Mouse (Mus musculus): Measurements from ENCODE around the gene BC055324. TPM values are rescaled to one million over a fixed set of nuclear protein-coding genes. Genes with fewer than 3 reads are reported as not detected.

BC055324 gene
- total and polyA plus RNA-seq, 3 experiments: 19.2 to 21.4 TPM; not detected in 1

DNA sequence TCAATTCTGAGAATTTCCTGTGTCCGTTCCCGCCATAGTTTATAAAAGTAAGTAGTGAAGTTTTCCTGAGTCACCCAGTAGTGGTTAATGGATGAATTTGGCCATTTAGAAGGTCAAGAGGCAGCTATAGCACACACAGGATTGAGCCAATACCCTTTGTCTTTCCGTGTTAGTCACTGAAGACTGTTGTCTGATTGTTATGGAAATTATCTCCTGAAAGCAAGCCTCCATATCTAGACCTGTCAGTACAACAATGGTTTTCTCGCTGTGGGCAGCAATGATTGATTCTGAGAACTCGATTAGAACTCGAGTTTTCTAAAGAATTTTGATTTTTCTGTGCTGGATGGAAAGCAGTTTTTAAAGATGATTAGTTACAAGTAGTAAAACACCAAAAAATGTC, 25.2 kb upstream of the BC055324 start:
- H3K36me3 ChIP-seq (ENCODE audit: control insufficient read depth in 1 of 2, insufficient read depth in 2 of 2, low read length in 2 of 2): no peaks in the 10 kb centered on the region
- H3K4me1 ChIP-seq (ENCODE audit: control insufficient read depth in 1 of 2, insufficient read depth in 2 of 2, low read length in 2 of 2): no peaks in the 10 kb centered on the region
- H3K9ac ChIP-seq (ENCODE audit: control insufficient read depth, low read depth, low read length, poor library complexity, severe bottlenecking): no peak overlapping the region
- no peak overlapping the region for H3K4me3 ChIP-seq (ENCODE audit: control insufficient read depth in 1 of 2, insufficient read depth in 1 of 2, low read depth in 2 of 2, low read length in 2 of 2)
- peaks cover 2 to 11% of the 10 kb centered on the region in 2 experiments; a peak in 3 of 4 replicates for H3K27me3 ChIP-seq (ENCODE audit: control insufficient read depth in 1 of 2, insufficient read depth in 2 of 2, low read length in 2 of 2)
- no peak for TF ChIP-seq TCF12 (IDR thresholded peaks at IDR 0.05; ENCODE audit: low read depth, low read length)
- TF ChIP-seq E2F4 (IDR thresholded peaks at IDR 0.05; ENCODE audit: borderline replicate concordance, low read depth, low read length): no peak
- 0 out of 2 replicates have a peak, but pooled peaks have one; percentile 15 for TF ChIP-seq GATA1 (IDR thresholded peaks at IDR 0.05; ENCODE audit: low read depth, low read length)
- no peak for TF ChIP-seq TAL1 (IDR thresholded peaks at IDR 0.05; ENCODE audit: low read length)
- TF ChIP-seq ZMIZ1 (IDR thresholded peaks at IDR 0.05; ENCODE audit: low read depth, low read length): no peak
- no peak for TF ChIP-seq USF2 (IDR thresholded peaks at IDR 0.05; ENCODE audit: borderline replicate concordance in 1 of 2, insufficient read depth in 1 of 2, low read depth in 1 of 2, low read length in 2 of 2)
- no peak for TF ChIP-seq JUND (IDR thresholded peaks at IDR 0.05; ENCODE audit: low read depth, low read length)
- no peak for TF ChIP-seq POLR2A (IDR thresholded peaks at IDR 0.05; ENCODE audit: control insufficient read depth in 1 of 2, insufficient read depth in 1 of 2, low read depth in 1 of 2, low read length in 2 of 2, poor library complexity in 1 of 2)
- TF ChIP-seq RAD21 (IDR thresholded peaks at IDR 0.05; ENCODE audit: low read depth, low read length): no peak
- no peak for TF ChIP-seq POLR2AphosphoS5 (IDR thresholded peaks at IDR 0.05; ENCODE audit: borderline replicate concordance, low read depth, low read length)
- no peak for TF ChIP-seq ELF1 (IDR thresholded peaks at IDR 0.05; ENCODE audit: low read depth, low read length)
- TF ChIP-seq SMC3 (IDR thresholded peaks at IDR 0.05; ENCODE audit: low read depth, low read length): no peak
- peak; percentile 71; the same call in 1 of the 2 replicates for TF ChIP-seq RCOR1 (IDR thresholded peaks at IDR 0.05; ENCODE audit: low read depth, low read length)
- no peak for TF ChIP-seq MYB (IDR thresholded peaks at IDR 0.05; ENCODE audit: low read depth, low read length)
- no peak for TF ChIP-seq MAX (IDR thresholded peaks at IDR 0.05; ENCODE audit: low read length)
- TF ChIP-seq MEF2A (IDR thresholded peaks at IDR 0.05; ENCODE audit: extremely low read depth, insufficient replicate concordance, low read depth, low read length, poor library complexity, severe bottlenecking): no peak
- no peaks in the 10 kb centered on the region for H3K79me2 ChIP-seq (ENCODE audit: control insufficient read depth, insufficient read depth, low read length, poor library complexity)
- no peak overlapping the region for H3K27ac ChIP-seq (ENCODE audit: control insufficient read depth, low read depth, low read length)
- DNase-seq (ENCODE audit: low read depth, low spot score): no peak
- H3K9me3 ChIP-seq (replicated peaks; ENCODE audit: insufficient read depth, low read length): no peaks in the 10 kb centered on the region

GRCm38 (mm10) chr1:164018221-164018896, 23.8 kb upstream of the BC055324 start:
- Histone ChIP-seq H3K79me2 (ENCODE audit: control insufficient read depth, insufficient read depth, low read length, poor library complexity) (no peaks in the 10 kb centered on the region), H3K9ac (ENCODE audit: control insufficient read depth, low read depth, low read length, poor library complexity, severe bottlenecking) (no peak overlapping the region), H3K4me1 (ENCODE audit: control insufficient read depth in 1 of 2, insufficient read depth in 2 of 2, low read length in 2 of 2) (no peaks in the 10 kb centered on the region), H3K4me3 (ENCODE audit: control insufficient read depth in 1 of 2, insufficient read depth in 1 of 2, low read depth in 2 of 2, low read length in 2 of 2) (no peak overlapping the region), H3K27ac (ENCODE audit: control insufficient read depth, low read depth, low read length) (no peak overlapping the region), H3K36me3 (ENCODE audit: control insufficient read depth in 1 of 2, insufficient read depth in 2 of 2, low read length in 2 of 2) (no peaks in the 10 kb centered on the region), H3K27me3 (ENCODE audit: control insufficient read depth in 1 of 2, insufficient read depth in 2 of 2, low read length in 2 of 2) (peaks cover 2 to 13% of the 10 kb centered on the region in 2 experiments; a peak in 3 of 4 replicates), H3K9me3 (replicated peaks; ENCODE audit: insufficient read depth, low read length) (no peaks in the 10 kb centered on the region)
- DNase-seq (ENCODE audit: low read depth, low spot score): no peak
- TF ChIP-seq MEF2A (IDR thresholded peaks at IDR 0.05; ENCODE audit: extremely low read depth, insufficient replicate concordance, low read depth, low read length, poor library complexity, severe bottlenecking) (no peak), GATA1 (IDR thresholded peaks at IDR 0.05; ENCODE audit: low read depth, low read length) (no peak), UBTF (IDR thresholded peaks at IDR 0.05; ENCODE audit: borderline replicate concordance, insufficient read depth, low read depth, low read length) (no peak)

Data from MEL (cell line).